Mouse (Mus musculus) myocyte (in vitro differentiated cells): ENCODE data around the gene Olfr1200. TPM values are rescaled to one million over a fixed set of nuclear protein-coding genes. Genes with fewer than 3 reads are reported as not detected.

Experiments
- H3K27me3 ChIP-seq: one replicate; pipeline ENCODE4 v1.6.1; 2011; ENCODE audit not compliant: control insufficient read depth, insufficient read depth, insufficient read length
- H3K36me3 ChIP-seq: one replicate; pipeline ENCODE4 v1.6.1; 2011; ENCODE audit not compliant: control insufficient read depth, insufficient read depth
- H3K4me2 ChIP-seq: one replicate; pipeline ENCODE4 v1.6.1; 2011; ENCODE audit warnings: low read depth, control low read depth
- H3K4me3 ChIP-seq: one replicate; pipeline ENCODE4 v1.5.1; 2011; ENCODE audit warnings: mild to moderate bottlenecking, control low read depth, moderate library complexity
- H3K79me2 ChIP-seq: one replicate; pipeline ENCODE4 v1.6.1; 2011; ENCODE audit not compliant: control insufficient read depth, insufficient read depth
- H3ac ChIP-seq: one replicate; pipeline ENCODE4 v1.6.1; 2011; ENCODE audit not compliant: control insufficient read depth, insufficient read length
- CEBPB ChIP-seq: IDR thresholded peaks from 2 replicates; pipeline ENCODE4 v1.6.1; 2011; ENCODE audit warnings: mild to moderate bottlenecking, moderate library complexity; ENCODE audit not compliant: poor library complexity, insufficient read depth, severe bottlenecking
- E2F4 ChIP-seq: IDR thresholded peaks from one replicate; pipeline ENCODE4 v1.6.1; 2011; ENCODE audit warnings: mild to moderate bottlenecking, control low read depth, moderate library complexity; ENCODE audit not compliant: insufficient read depth
- MAX ChIP-seq: IDR thresholded peaks from one replicate; pipeline ENCODE4 v1.6.1; 2011; ENCODE audit warnings: low read depth, mild to moderate bottlenecking, control low read depth
- MYOD1 ChIP-seq, 3 experiments: IDR thresholded peaks; one replicate each; pipeline ENCODE4 v1.6.1; 2011; ENCODE audit warnings: control low read depth in 2 of 3, low read depth in 2 of 3, mild to moderate bottlenecking in 2 of 3, moderate library complexity in 1 of 3; ENCODE audit not compliant: insufficient read length in 2 of 3, control insufficient read depth in 1 of 3
- MYOG ChIP-seq, 3 experiments: IDR thresholded peaks; one replicate each; pipeline ENCODE4 v1.6.1; 2011; ENCODE audit warnings: control low read depth in 2 of 3, low read depth in 2 of 3, mild to moderate bottlenecking in 2 of 3; ENCODE audit not compliant: insufficient read length in 2 of 3, control insufficient read depth in 1 of 3, insufficient read depth in 1 of 3
- POLR2A ChIP-seq: IDR thresholded peaks from one replicate; pipeline ENCODE4 v1.6.1; 2011; ENCODE audit warnings: low read depth, mild to moderate bottlenecking, control low read depth, moderate library complexity; ENCODE audit not compliant: insufficient read length
- POLR2AphosphoS2 ChIP-seq: IDR thresholded peaks from one replicate; pipeline ENCODE4 v1.6.1; 2011; ENCODE audit warnings: low read depth, control low read depth; ENCODE audit not compliant: insufficient read length
- REST ChIP-seq: IDR thresholded peaks from one replicate; pipeline ENCODE4 v1.6.1; 2011; ENCODE audit warnings: mild to moderate bottlenecking, control low read depth, moderate library complexity; ENCODE audit not compliant: insufficient read depth, insufficient read length
- SRF ChIP-seq: IDR thresholded peaks from one replicate; pipeline ENCODE4 v1.6.1; 2011; ENCODE audit warnings: low read depth; ENCODE audit not compliant: control insufficient read depth, insufficient read length
- TCF12 ChIP-seq: IDR thresholded peaks from one replicate; pipeline ENCODE4 v1.6.1; 2011; ENCODE audit warnings: mild to moderate bottlenecking, control low read depth; ENCODE audit not compliant: poor library complexity, insufficient read depth, severe bottlenecking
- TCF3 ChIP-seq: IDR thresholded peaks from one replicate; pipeline ENCODE4 v1.6.1; 2011; ENCODE audit warnings: low read depth, control low read depth; ENCODE audit not compliant: insufficient read length
- USF1 ChIP-seq: IDR thresholded peaks from one replicate; pipeline ENCODE4 v1.6.1; 2011; ENCODE audit warnings: low read depth, mild to moderate bottlenecking, control low read depth, moderate library complexity
- polyA plus RNA-seq: library from polyadenylated mRNA; unstranded; fragments of >200 nt; fragmentation: generic; extraction: Trizol; gene quantifications from one replicate; pipeline ENCODE4 v1.2.1, GENCODE M21; 2012; ENCODE audit warnings: missing spikeins

Olfr1200 gene
- not detected for polyA plus RNA-seq

DNA sequence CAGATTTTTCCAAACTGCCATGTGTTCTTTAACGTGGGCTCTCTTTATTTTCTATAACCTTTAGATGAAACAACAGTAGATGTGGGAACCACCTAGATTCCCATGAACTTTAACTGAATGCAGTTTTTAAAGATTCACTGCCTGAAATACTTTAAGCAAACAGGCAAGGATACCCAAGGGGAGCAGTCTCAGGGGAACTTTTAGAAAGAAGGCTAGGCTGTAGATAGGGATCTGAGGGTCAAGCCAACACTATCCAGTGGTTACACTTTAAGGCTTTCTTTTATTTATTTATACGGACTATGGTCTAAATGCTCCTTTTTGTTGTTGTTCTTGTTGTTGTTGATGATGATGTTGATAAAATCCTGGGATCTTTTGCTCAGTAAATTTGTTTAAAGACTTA lies at the start of gene Olfr1200:
Gene Olfr1200 (minus strand): TSS at position 101 of the 400 bp plus-strand sequence.
- no peak for TF ChIP-seq USF1
- Histone ChIP-seq H3ac (no peak within 1 kb of the TSS), H3K36me3 (no peaks in the 10 kb centered on the region), H3K79me2 (no peaks in the 10 kb centered on the region), H3K4me3 (no peak within 1 kb of the TSS), H3K4me2 (no peak within 1 kb of the TSS), H3K27me3 (no peaks in the 10 kb centered on the region)

DNA sequence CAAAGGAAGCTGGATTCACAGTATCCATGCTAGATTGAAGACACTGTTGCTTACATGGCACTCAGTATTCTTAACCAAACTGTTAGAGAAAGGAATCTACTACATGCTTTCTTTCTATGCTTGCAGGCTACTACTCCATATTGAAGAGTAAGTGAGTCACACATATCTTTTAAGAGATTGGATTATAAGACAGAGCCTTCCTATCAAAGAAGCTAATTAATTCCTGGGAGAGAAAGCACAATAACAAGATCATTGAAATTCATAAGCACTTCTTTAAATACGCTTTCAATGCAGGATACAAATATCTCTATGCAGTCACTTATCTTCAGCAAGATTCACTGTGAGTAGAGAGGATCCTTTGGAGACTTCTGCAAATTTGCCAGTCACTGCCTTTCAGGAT lies 43.9 kb upstream of the Olfr1200 start, which contains the start of gene Olfr1202:
Gene Olfr1202 (plus strand): TSS at position 301 of the 400 bp plus-strand sequence.
- no peak for TF ChIP-seq POLR2A
- TF ChIP-seq USF1, result no peak
- no peak for TF ChIP-seq POLR2AphosphoS2
- no peak for TF ChIP-seq TCF12
- TF ChIP-seq SRF, result no peak
- no peak for TF ChIP-seq E2F4
- no peak for TF ChIP-seq TCF3
- TF ChIP-seq MAX, result no peak
- TF ChIP-seq MYOG (IDR thresholded peaks at IDR 0.05; ENCODE audit: control insufficient read depth in 1 of 3, insufficient read depth in 1 of 3, insufficient read length in 2 of 3, low read depth in 2 of 3), result no peak
- TF ChIP-seq MYOD1 (IDR thresholded peaks at IDR 0.05; ENCODE audit: control insufficient read depth in 1 of 3, insufficient read length in 2 of 3, low read depth in 2 of 3), result no peak
- no peak for TF ChIP-seq CEBPB
- no peak for TF ChIP-seq REST
- H3K27me3 ChIP-seq, result no peaks in the 10 kb centered on the region
- no peaks in the 10 kb centered on the region for H3K79me2 ChIP-seq
- H3K4me2 ChIP-seq, result no peak within 1 kb of the TSS
- no peak within 1 kb of the TSS for H3ac ChIP-seq
- H3K36me3 ChIP-seq, result no peaks in the 10 kb centered on the region
- H3K4me3 ChIP-seq, result no peak within 1 kb of the TSS

DNA sequence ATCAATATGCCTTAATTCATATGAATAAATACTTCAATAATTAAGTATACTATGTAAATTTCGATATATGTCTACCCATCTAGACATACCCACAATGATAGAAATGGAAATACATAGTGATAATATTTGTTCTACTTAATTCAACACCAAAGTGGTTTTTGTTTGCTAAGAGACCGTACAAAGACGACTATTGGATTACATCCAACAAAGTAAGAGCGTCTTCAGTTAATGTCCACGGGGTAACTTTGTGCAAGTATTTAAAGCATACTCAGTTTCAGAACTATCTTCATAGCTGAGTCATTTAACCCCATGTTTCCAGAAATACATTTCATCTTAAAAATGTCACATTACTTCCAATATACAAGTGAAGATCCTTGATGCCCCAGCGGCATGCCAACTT lies 22.4 kb upstream of the Olfr1200 start, which contains the start of gene Olfr1201:
Gene Olfr1201 (plus strand): TSS at position 301 of the 400 bp plus-strand sequence.
- Histone ChIP-seq H3K4me2 (no peak within 1 kb of the TSS), H3K36me3 (no peaks in the 10 kb centered on the region), H3K79me2 (no peaks in the 10 kb centered on the region), H3ac (no peak within 1 kb of the TSS), H3K4me3 (no peak within 1 kb of the TSS), H3K27me3 (no peaks in the 10 kb centered on the region)
- no peak for TF ChIP-seq USF1
- TF ChIP-seq POLR2AphosphoS2, result no peak
- TF ChIP-seq TCF12, result no peak
- no peak for TF ChIP-seq SRF
- no peak for TF ChIP-seq TCF3
- no peak for TF ChIP-seq MYOD1 (IDR thresholded peaks at IDR 0.05; ENCODE audit: control insufficient read depth in 1 of 3, insufficient read length in 2 of 3, low read depth in 2 of 3)
- TF ChIP-seq E2F4, result no peak
- no peak for TF ChIP-seq CEBPB
- TF ChIP-seq MAX, result no peak
- TF ChIP-seq REST, result no peak
- no peak for TF ChIP-seq POLR2A
- no peak for TF ChIP-seq MYOG (IDR thresholded peaks at IDR 0.05; ENCODE audit: control insufficient read depth in 1 of 3, insufficient read depth in 1 of 3, insufficient read length in 2 of 3, low read depth in 2 of 3)

DNA sequence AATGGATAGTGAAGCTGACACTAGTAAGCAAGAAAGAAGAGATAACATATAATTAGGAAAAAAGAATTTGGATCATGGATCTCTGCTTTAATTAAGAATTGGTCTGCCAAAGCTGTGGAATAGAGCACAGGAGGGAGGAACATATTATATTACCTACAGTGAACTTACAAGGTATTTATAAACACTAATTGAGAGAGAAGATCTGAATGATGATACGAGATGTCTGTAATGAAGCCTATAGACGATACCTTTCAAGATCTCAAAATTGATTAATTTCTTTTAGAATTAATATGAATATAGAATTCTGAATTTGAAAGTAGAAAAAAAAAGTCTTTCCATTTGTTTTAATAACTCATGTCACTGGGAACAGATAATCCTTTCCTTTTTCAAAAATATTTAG lies 9.9 kb downstream of the Olfr1200 start, which contains the start of gene Olfr1199:
Gene Olfr1199 (minus strand): TSS at position 101 of the 400 bp plus-strand sequence.
- Histone ChIP-seq H3K27me3 (no peaks in the 10 kb centered on the region), H3K4me3 (no peak within 1 kb of the TSS), H3K4me2 (no peak within 1 kb of the TSS), H3K79me2 (no peaks in the 10 kb centered on the region), H3ac (no peak within 1 kb of the TSS), H3K36me3 (no peaks in the 10 kb centered on the region)
- TF ChIP-seq TCF12 (no peak), E2F4 (no peak), USF1 (no peak), REST (no peak)

DNA sequence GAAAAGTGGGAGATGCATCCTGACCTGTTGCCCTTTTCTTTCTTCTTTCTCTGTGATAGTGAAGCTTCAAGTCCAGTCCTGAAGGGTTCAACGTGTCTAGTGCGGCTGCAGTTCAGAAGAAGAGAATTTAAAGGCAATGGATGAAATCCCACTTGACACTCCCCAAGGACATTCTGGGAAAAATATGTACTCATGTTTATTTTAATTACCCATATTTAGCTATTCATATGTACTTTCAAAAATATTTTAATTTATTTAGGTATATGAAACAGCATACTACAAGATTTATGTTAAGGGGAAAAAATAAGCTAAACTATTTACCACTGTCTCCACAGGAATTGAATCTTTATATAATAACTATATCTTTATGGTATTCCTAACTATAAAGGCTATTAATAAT lies 19.0 kb downstream of the Olfr1200 start, which contains the start of gene Olfr1198:
Gene Olfr1198 (minus strand): TSS at position 101 of the 400 bp plus-strand sequence.
- Histone ChIP-seq H3K4me3 (no peak within 1 kb of the TSS), H3K27me3 (no peaks in the 10 kb centered on the region), H3K79me2 (no peaks in the 10 kb centered on the region), H3K36me3 (no peaks in the 10 kb centered on the region), H3ac (no peak within 1 kb of the TSS), H3K4me2 (no peak within 1 kb of the TSS)
- TF ChIP-seq POLR2A (no peak), SRF (no peak), POLR2AphosphoS2 (no peak)
